Mouse (Mus musculus) telencephalon, adult 2 months (tissue): ENCODE measurements around the gene Vmn1r68.

Source experiments
- DNase-seq: peaks from one replicate; pipeline ENCODE4 v3.0.0-alpha.2; 2011; ENCODE audit warnings: low read depth, low spot score

Gene Vmn1r68

GRCm38 (mm10) chr7:10558385-10558784 lies at the start of gene Vmn1r68:
Gene Vmn1r68, minus strand, starts transcription at chr7:10558485.
- no peak for DNase-seq

- DNase-seq = no peak
Observed at GRCm38 (mm10) chr7:10495578-10495977, 62.7 kb downstream of the Vmn1r68 start.

GRCm38 (mm10) chr7:10494786-10495521 lies 63.3 kb downstream of the Vmn1r68 start, which contains the start of gene Zik1:
Gene Zik1, minus strand, starts transcription at chr7:10495394.
- DNase-seq = peak; percentile 89

GRCm38 (mm10) chr7:10480588-10481233 lies 77.6 kb downstream of the Vmn1r68 start:
- DNase-seq = no peak

GRCm38 (mm10) chr7:10479813-10480212 lies 78.5 kb downstream of the Vmn1r68 start:
- no peak for DNase-seq

GRCm38 (mm10) chr7:10458166-10458565 lies 100.1 kb downstream of the Vmn1r68 start:
- no peak for DNase-seq
